Mouse (Mus musculus) midbrain, embryonic 15.5 days (tissue): Measurements from ENCODE around the gene Pdxp. TPM values are rescaled to one million over a fixed set of nuclear protein-coding genes. Genes with fewer than 3 reads are reported as not detected.

ENCODE experiments used
- ATAC-seq: fragments of 200-750 bp; cut with Nextera tagmentation; replicated peaks from 2 replicates; pipeline ENCODE4 v1.8.0; 2017; ENCODE audit warnings: moderate TSS enrichment
- H3K27ac ChIP-seq: fragments of 300-500 bp; sonication (generic); 2 replicates; pipeline ENCODE4 v1.5.1; 2015; ENCODE audit warnings: mild to moderate bottlenecking, inconsistent platforms
- H3K27me3 ChIP-seq: fragments of 300-500 bp; sonication (generic); replicated peaks from 2 replicates; pipeline ENCODE4 v1.6.1; 2015; ENCODE audit warnings: inconsistent platforms
- H3K36me3 ChIP-seq: fragments of 300-500 bp; sonication (generic); replicated peaks from 2 replicates; pipeline ENCODE4 v1.6.1; 2015; ENCODE audit warnings: inconsistent platforms
- H3K4me1 ChIP-seq: fragments of 300-500 bp; sonication (generic); 2 replicates; pipeline ENCODE4 v1.6.1; 2015; ENCODE audit warnings: inconsistent platforms
- H3K4me2 ChIP-seq: fragments of 300-500 bp; sonication (generic); 2 replicates; pipeline ENCODE4 v1.6.1; 2015; ENCODE audit warnings: inconsistent platforms, mild to moderate bottlenecking, moderate library complexity
- H3K4me3 ChIP-seq: fragments of 300-500 bp; sonication (generic); 2 replicates; pipeline ENCODE4 v1.5.1; 2015; ENCODE audit warnings: mild to moderate bottlenecking, inconsistent platforms
- H3K9ac ChIP-seq: fragments of 300-500 bp; sonication (generic); 2 replicates; pipeline ENCODE4 v1.6.1; 2015; ENCODE audit warnings: mild to moderate bottlenecking, inconsistent platforms
- H3K9me3 ChIP-seq: fragments of 300-500 bp; sonication (generic); 2 replicates; pipeline ENCODE4 v1.6.1; 2016; ENCODE audit warnings: inconsistent platforms
- WGBS: fragments of 180-500 bp; shearing (Covaris S2); methylation state at CpG from one replicate; pipeline ENCODE4 v1.1.7; 2015; ENCODE audit warnings: mixed read lengths; 5-methylcytosine and 5-hydroxymethylcytosine counted together
- microRNA-seq: library from miRNA; unstranded; fragments of <30 nt; microRNA quantifications from one replicate; pipeline ENCODE4, GENCODE M21; 2016
- polyA plus RNA-seq: library from polyadenylated mRNA; unstranded; fragments of >200 nt; fragmentation: Nextera tagmentation; extraction: Ambion mirVana; gene quantifications from 2 replicates; pipeline ENCODE4 v1.2.1, GENCODE M21; 2015

The Pdxp gene
- polyA plus RNA-seq, 1 experiment from 2014 or later = 112 TPM

DNA sequence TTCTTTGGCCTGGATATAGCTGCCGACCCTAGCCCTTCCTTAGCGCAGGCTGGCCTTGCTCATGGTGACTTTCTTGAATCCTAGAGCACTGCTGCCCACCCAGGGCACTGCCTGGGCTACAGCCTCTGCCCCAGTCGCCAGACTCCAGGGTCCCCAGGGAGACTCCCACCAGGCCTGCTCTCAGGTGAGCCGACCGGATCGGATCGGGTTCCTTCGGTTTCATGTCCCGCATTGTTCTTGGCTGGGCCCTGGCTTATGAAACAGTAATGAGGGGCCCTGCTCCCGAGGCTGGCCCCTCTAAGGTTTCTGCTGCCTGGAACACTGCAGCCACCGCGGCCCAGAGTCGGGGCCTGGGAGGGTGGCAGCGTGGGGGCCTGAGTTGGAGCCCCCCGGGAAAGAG is 43.3 kb downstream of the Pdxp start:
- Histone ChIP-seq H3K4me2 (no peak overlapping the region), H3K4me3 (no peak overlapping the region), H3K27me3 (no peaks in the 10 kb centered on the region), H3K27ac (no peak overlapping the region), H3K4me1 (no peaks in the 10 kb centered on the region), H3K9me3 (no peaks in the 10 kb centered on the region), H3K36me3 (peaks cover 24% of the 10 kb centered on the region), H3K9ac (no peak overlapping the region)
- 85% methylated on average over 15 of the region's 15 CpGs for WGBS
- no peak for ATAC-seq

- Histone ChIP-seq H3K36me3 (peaks cover 24% of the 10 kb centered on the region), H3K4me2 (no peak overlapping the region), H3K27me3 (no peaks in the 10 kb centered on the region), H3K9ac (no peak overlapping the region), H3K4me3 (no peak overlapping the region), H3K9me3 (no peaks in the 10 kb centered on the region), H3K27ac (no peak overlapping the region), H3K4me1 (0 out of 2 replicates have a peak, but pooled peaks cover 3% of the 10 kb centered on the region)
- no peak for ATAC-seq
- 92% methylated on average over 11 of the region's 11 CpGs for WGBS
These were observed 45.8 kb downstream of the Pdxp start for GRCm38 (mm10) chr15:78959537-78959936.

DNA sequence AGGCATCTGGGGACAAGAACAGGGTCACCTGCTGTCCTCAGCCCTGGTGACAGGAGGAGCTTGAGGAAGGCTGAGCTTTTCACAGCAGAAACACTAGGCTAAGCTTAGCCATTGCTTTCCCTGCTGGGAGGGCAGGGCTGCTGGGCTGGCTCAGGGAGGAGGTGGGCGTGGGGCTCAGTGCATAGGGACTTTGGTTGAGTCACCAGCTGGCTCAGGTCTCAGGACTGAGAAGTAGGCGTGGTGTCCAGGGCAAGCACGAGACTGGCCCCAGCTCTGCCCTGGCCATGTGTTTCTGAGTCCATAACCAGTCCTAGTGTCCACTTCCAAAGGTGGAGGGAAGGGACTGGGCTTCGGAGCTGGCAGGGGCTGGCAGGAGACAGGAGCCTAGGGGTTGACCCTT is 46.4 kb downstream of the Pdxp start:
- ATAC-seq = no peak
- Histone ChIP-seq H3K9ac (no peak overlapping the region), H3K36me3 (peaks cover 24% of the 10 kb centered on the region), H3K27ac (no peak overlapping the region), H3K4me3 (no peak overlapping the region), H3K9me3 (no peaks in the 10 kb centered on the region), H3K27me3 (no peaks in the 10 kb centered on the region), H3K4me1 (0 out of 2 replicates have a peak, but pooled peaks cover 3% of the 10 kb centered on the region), H3K4me2 (no peak overlapping the region)
- WGBS = 89% methylated on average over 4 of the region's 4 CpGs

GRCm38 (mm10) chr15:78962885-78963284 is 49.2 kb downstream of the Pdxp start:
- Histone ChIP-seq H3K4me3 (no peak overlapping the region), H3K4me2 (no peak overlapping the region), H3K27ac (no peak overlapping the region), H3K36me3 (peaks cover 35% of the 10 kb centered on the region), H3K9me3 (no peaks in the 10 kb centered on the region), H3K4me1 (0 out of 2 replicates have a peak, but pooled peaks cover 3% of the 10 kb centered on the region), H3K27me3 (no peaks in the 10 kb centered on the region), H3K9ac (no peak overlapping the region)
- WGBS = 35% methylated on average over 2 of the region's 2 CpGs
- peak; percentile 42; the same call in 1 of the 2 replicates for ATAC-seq

Small RNA genes lying within 50 kb of the gene (microRNA-seq; reads per million reads assigned to microRNA genes)
- gene Mir6955 = 0.92 reads per million

Other genes with a start within 250 kb of the Pdxp start
- 10.1 and 11.1 TPM in 2 replicates for gene Elfn2, start 195.1 kb upstream of the Pdxp start, polyA plus RNA-seq
- 27.1 and 30.1 TPM in 2 replicates for gene Mfng, start 140.4 kb upstream of the Pdxp start, polyA plus RNA-seq
- 2.1 and 2.3 TPM in 2 replicates for gene Card10, start 110.9 kb upstream of the Pdxp start, polyA plus RNA-seq
- gene Cdc42ep1, start 71.3 kb upstream of the Pdxp start, polyA plus RNA-seq = 13.1 and 15.7 TPM in 2 replicates
- 0.31 TPM in 1 of 2 replicates, not detected in the other for gene Lgals2, start 58.4 kb upstream of the Pdxp start, polyA plus RNA-seq
- gene Gga1, start 36.7 kb upstream of the Pdxp start, polyA plus RNA-seq = 50.7 and 50.8 TPM in 2 replicates
- gene Gm49510, start 14.3 kb upstream of the Pdxp start, polyA plus RNA-seq = not detected in 2 replicates
- gene Sh3bp1, start 14.2 kb upstream of the Pdxp start, polyA plus RNA-seq = 3.6 and 4.2 TPM in 2 replicates
- 80.4 and 93.5 TPM in 2 replicates for gene Lgals1, start 12.8 kb downstream of the Pdxp start, polyA plus RNA-seq
- gene Nol12, start 21.0 kb downstream of the Pdxp start, polyA plus RNA-seq = 62.5 and 65.8 TPM in 2 replicates
- 51.7 and 55.5 TPM in 2 replicates for gene Triobp, start 33.8 kb downstream of the Pdxp start, polyA plus RNA-seq
- 183 and 198 TPM in 2 replicates for gene H1f0, start 114.5 kb downstream of the Pdxp start, polyA plus RNA-seq
- not detected in 2 replicates for gene Galr3, start 128.0 kb downstream of the Pdxp start, polyA plus RNA-seq
- gene Ankrd54, start 149.0 kb downstream of the Pdxp start, polyA plus RNA-seq = 61.0 and 64.3 TPM in 2 replicates
- gene Eif3l, start 161.3 kb downstream of the Pdxp start, polyA plus RNA-seq = 165 and 167 TPM in 2 replicates
- 13.9 and 15.8 TPM in 2 replicates for gene Micall1, start 195.0 kb downstream of the Pdxp start, polyA plus RNA-seq
- gene Polr2f, start 227.1 kb downstream of the Pdxp start, polyA plus RNA-seq = 229 and 243 TPM in 2 replicates
- 15.1 and 19.1 TPM in 2 replicates for gene 1700088E04Rik, start 227.3 kb downstream of the Pdxp start, polyA plus RNA-seq